Mouse (Mus musculus) midbrain, embryonic 15.5 days (tissue): ENCODE results near the gene Cab39. TPM values are rescaled to one million over a fixed set of nuclear protein-coding genes. Genes with fewer than 3 reads are reported as not detected.

Source experiments
- ATAC-seq: fragments of 200-750 bp; cut with Nextera tagmentation; replicated peaks from 2 replicates; pipeline ENCODE4 v1.8.0; 2017; ENCODE audit warnings: moderate TSS enrichment
- H3K27ac ChIP-seq: fragments of 300-500 bp; sonication (generic); 2 replicates; pipeline ENCODE4 v1.5.1; 2015; ENCODE audit warnings: mild to moderate bottlenecking, inconsistent platforms
- H3K27me3 ChIP-seq: fragments of 300-500 bp; sonication (generic); replicated peaks from 2 replicates; pipeline ENCODE4 v1.6.1; 2015; ENCODE audit warnings: inconsistent platforms
- H3K36me3 ChIP-seq: fragments of 300-500 bp; sonication (generic); replicated peaks from 2 replicates; pipeline ENCODE4 v1.6.1; 2015; ENCODE audit warnings: inconsistent platforms
- H3K4me1 ChIP-seq: fragments of 300-500 bp; sonication (generic); 2 replicates; pipeline ENCODE4 v1.6.1; 2015; ENCODE audit warnings: inconsistent platforms
- H3K4me2 ChIP-seq: fragments of 300-500 bp; sonication (generic); 2 replicates; pipeline ENCODE4 v1.6.1; 2015; ENCODE audit warnings: inconsistent platforms, mild to moderate bottlenecking, moderate library complexity
- H3K4me3 ChIP-seq: fragments of 300-500 bp; sonication (generic); 2 replicates; pipeline ENCODE4 v1.5.1; 2015; ENCODE audit warnings: mild to moderate bottlenecking, inconsistent platforms
- H3K9ac ChIP-seq: fragments of 300-500 bp; sonication (generic); 2 replicates; pipeline ENCODE4 v1.6.1; 2015; ENCODE audit warnings: mild to moderate bottlenecking, inconsistent platforms
- H3K9me3 ChIP-seq: fragments of 300-500 bp; sonication (generic); 2 replicates; pipeline ENCODE4 v1.6.1; 2016; ENCODE audit warnings: inconsistent platforms
- WGBS: fragments of 180-500 bp; shearing (Covaris S2); methylation state at CpG from one replicate; pipeline ENCODE4 v1.1.7; 2015; ENCODE audit warnings: mixed read lengths; 5-methylcytosine and 5-hydroxymethylcytosine counted together
- polyA plus RNA-seq: library from polyadenylated mRNA; unstranded; fragments of >200 nt; fragmentation: Nextera tagmentation; extraction: Ambion mirVana; gene quantifications from 2 replicates; pipeline ENCODE4 v1.2.1, GENCODE M21; 2015

Gene Cab39
- polyA plus RNA-seq, 1 experiment from 2014 or later: 53.1 TPM

DNA sequence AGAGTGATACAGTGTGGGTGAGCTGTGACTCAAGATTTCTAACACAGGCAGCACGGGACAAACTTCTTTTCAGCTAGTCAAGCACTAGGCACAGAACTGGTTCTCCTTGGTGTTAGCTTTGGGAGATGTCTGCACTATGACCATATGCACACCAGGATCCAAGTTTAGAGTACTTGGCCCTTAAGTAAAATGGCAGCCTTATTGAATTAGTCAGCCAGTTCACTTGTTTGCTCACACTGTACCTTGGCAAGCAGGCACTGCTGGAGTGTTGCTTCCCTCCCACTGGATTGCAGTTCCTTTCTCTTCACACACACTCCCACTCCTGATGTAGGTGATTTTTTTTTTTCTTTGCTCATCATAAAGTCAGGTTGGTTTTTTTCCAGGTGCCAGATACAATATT is 35.8 kb downstream of the Cab39 start:
- no peak overlapping the region for H3K4me3 ChIP-seq
- ATAC-seq: no peak
- H3K9me3 ChIP-seq: no peaks in the 10 kb centered on the region
- no peak overlapping the region for H3K27ac ChIP-seq
- WGBS: 89% methylated on average over 1 of the region's 1 CpGs
- no peaks in the 10 kb centered on the region for H3K27me3 ChIP-seq
- no peak overlapping the region for H3K4me2 ChIP-seq
- H3K36me3 ChIP-seq: no peaks in the 10 kb centered on the region
- no peak overlapping the region for H3K9ac ChIP-seq
- H3K4me1 ChIP-seq: no peaks in the 10 kb centered on the region

DNA sequence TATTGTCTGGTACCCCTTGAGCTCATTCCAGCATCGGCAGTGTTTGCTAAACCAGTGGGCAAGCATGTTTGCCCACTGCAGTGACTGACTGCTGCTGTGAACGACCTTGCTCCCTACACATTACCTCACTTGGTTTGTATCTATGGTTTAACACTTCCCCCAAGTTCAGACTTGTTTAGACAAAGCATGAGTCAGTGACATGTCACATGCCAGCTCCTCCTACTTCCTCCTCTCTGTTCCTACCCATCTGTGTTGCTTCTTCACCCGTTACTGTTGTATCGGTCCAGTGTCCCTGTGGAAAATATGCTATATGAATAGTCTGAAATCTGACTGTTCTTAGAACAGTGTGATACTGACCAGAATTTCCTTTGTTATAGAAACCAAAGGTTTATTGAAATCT is 44.8 kb downstream of the Cab39 start:
- 82% methylated on average over 4 of the region's 4 CpGs for WGBS
- H3K36me3 ChIP-seq: peaks cover 5% of the 10 kb centered on the region; the same call in 1 of the 2 replicates
- no peak overlapping the region for H3K27ac ChIP-seq
- no peak overlapping the region for H3K4me2 ChIP-seq
- ATAC-seq: no peak
- H3K4me1 ChIP-seq: no peaks in the 10 kb centered on the region
- no peaks in the 10 kb centered on the region for H3K27me3 ChIP-seq
- H3K9me3 ChIP-seq: no peaks in the 10 kb centered on the region
- no peak overlapping the region for H3K9ac ChIP-seq
- no peak overlapping the region for H3K4me3 ChIP-seq

DNA sequence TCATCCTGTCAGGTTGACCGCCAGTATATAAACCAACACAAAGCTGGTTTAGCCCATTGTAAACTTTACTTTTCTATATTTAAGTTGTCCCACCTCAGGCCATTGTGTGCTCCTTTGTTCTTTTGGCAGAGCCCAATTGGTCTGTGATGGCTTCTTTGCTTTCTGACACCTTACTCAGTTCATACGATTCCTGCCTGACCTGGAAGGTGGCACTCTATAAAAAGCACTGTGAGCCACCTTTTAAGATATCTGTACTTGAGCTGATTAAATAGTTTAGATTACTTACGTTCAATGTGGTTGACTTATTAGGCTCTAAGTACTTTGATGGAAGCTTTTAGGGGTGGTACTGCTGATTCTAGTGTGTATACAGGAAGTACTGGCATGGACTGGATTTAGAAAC is 46.1 kb downstream of the Cab39 start:
- no peak for ATAC-seq
- H3K9ac ChIP-seq: no peak overlapping the region

DNA sequence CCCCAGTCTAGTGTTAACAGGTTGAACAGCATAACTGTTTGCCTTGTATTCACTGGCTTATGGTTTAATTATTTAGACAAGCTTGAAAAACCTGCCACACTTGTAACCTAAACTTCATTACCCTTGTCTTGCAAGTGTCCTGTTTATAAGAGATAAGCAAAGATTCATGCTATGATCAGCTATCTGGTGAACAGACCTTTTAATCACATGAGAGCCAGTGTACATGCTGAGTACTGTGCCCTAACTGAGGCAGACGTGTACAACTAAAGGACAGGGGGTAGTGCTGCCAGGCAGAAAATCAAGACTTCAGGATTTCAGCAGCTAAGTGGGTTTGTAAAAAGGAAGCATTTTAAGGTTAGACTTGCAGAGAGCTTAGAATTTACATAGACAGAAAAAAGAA is 46.5 kb downstream of the Cab39 start:
- ATAC-seq: no peak
- WGBS: 70% methylated on average over 1 of the region's 1 CpGs
- Histone ChIP-seq H3K36me3 (peaks cover 11% of the 10 kb centered on the region; the same call in 1 of the 2 replicates), H3K4me3 (no peak overlapping the region), H3K4me2 (no peak overlapping the region), H3K4me1 (no peaks in the 10 kb centered on the region), H3K27ac (no peak overlapping the region), H3K27me3 (no peaks in the 10 kb centered on the region), H3K9me3 (no peaks in the 10 kb centered on the region), H3K9ac (no peak overlapping the region)

More for the DNA sequence above, 46.1 kb downstream of the Cab39 start:
- Histone ChIP-seq H3K27ac (no peak overlapping the region), H3K4me2 (no peak overlapping the region), H3K27me3 (no peaks in the 10 kb centered on the region), H3K36me3 (peaks cover 11% of the 10 kb centered on the region; the same call in 1 of the 2 replicates), H3K4me3 (no peak overlapping the region), H3K9me3 (no peaks in the 10 kb centered on the region), H3K4me1 (no peaks in the 10 kb centered on the region)
- WGBS: 86% methylated on average over 3 of the region's 3 CpGs

DNA sequence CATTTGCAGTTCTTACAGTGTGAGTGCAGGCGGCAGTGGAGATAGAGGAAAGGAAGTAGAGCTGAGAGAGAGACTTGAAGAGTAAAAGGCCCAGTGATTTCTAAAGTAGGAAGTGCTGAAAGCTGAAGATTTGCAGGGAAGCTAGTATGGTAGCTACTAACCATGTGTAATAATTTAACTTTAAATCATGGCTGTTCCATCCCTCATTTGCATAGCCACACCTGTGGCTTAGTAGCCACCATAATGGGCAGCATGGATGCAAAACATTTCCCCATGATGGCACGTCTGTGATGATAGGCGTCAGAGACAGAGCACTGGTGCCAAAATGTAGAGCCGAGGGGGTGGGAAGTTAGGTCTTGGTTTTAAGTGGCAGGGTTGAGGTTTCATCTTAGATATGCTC is 47.2 kb downstream of the Cab39 start:
- Histone ChIP-seq H3K4me1 (no peaks in the 10 kb centered on the region), H3K9me3 (no peaks in the 10 kb centered on the region), H3K27me3 (no peaks in the 10 kb centered on the region), H3K4me2 (no peak overlapping the region), H3K36me3 (peaks cover 11% of the 10 kb centered on the region; the same call in 1 of the 2 replicates), H3K4me3 (no peak overlapping the region), H3K27ac (no peak overlapping the region), H3K9ac (no peak overlapping the region)
- no peak for ATAC-seq
- 89% methylated on average over 4 of the region's 4 CpGs for WGBS

DNA sequence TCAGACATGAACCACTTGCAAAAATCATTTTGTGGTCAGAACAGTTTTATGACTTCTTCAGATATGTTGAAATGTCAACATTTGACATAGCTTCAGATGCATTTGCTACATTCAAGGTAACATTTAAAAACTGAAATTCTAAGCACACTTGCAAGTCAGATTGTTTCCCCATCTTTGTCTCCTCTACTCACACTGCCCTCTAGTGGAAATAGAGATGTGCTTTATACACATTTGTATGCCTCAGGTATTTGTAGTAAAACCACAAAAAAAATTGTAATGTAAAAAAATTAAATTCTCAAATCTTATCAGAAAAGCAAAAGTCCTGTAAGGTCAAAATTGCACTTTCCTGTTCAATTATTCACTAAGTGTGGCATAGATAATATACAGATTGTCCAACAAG is 49.0 kb downstream of the Cab39 start:
- ATAC-seq: no peak
- Histone ChIP-seq H3K4me3 (no peak overlapping the region), H3K9me3 (no peaks in the 10 kb centered on the region), H3K27me3 (no peaks in the 10 kb centered on the region), H3K9ac (no peak overlapping the region), H3K4me1 (no peaks in the 10 kb centered on the region), H3K27ac (no peak overlapping the region), H3K36me3 (peaks cover 14% of the 10 kb centered on the region; the same call in 1 of the 2 replicates), H3K4me2 (no peak overlapping the region)

DNA sequence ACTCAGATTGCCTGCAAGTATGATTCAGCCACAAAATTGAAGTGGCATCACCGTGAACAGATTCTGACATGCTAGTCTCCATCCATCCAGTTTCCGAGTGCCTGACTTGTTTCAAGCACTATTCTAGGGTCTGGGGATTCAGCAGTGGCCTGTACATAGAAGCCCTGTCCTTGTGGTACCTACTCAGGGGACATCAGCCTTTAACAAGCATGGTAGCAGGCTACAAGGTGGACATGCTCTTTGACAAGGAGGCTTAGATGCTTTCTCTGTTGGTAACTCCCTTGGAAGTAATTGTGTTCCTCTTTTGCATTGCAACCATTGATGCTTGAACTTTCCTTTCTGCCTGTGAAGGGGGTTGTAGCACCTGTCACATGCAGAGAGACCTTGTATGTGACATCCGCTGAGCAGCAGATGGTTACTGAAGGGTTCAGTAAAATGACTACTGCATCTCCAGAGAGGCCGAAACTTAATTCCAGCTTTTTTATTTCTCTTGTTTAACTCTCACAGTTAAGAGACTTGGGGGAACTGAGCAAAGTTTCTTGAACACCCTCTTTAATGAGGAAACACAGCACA is 50.1 kb downstream of the Cab39 start:
- no peaks in the 10 kb centered on the region for H3K4me1 ChIP-seq
- no peaks in the 10 kb centered on the region for H3K9me3 ChIP-seq
- WGBS: 94% methylated on average over 4 of the region's 4 CpGs
- H3K27ac ChIP-seq: no peak overlapping the region
- no peaks in the 10 kb centered on the region for H3K27me3 ChIP-seq
- no peak for ATAC-seq
- no peak overlapping the region for H3K9ac ChIP-seq
- H3K4me3 ChIP-seq: no peak overlapping the region
- H3K36me3 ChIP-seq: peaks cover 20% of the 10 kb centered on the region; the same call in 1 of the 2 replicates
- H3K4me2 ChIP-seq: no peak overlapping the region

DNA sequence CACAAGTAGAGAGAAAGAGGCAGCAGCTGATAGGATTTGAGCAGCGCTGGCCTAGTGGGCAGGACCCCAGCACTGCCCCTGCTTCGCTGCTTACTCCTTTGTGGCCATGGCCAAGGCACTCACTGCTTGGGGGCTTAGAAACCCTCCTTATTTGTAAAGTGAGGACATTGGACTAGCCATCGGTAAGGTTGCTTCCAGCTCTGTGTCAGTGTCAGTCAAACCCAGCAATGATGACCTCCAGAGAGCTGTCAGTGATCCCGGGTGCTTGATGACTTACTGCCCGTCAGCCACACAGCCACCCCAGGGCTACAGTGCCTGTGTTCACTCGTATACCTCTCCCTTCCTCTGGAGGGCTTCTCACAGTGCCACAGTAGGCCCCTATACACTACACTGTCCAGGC is 51.7 kb downstream of the Cab39 start:
- Histone ChIP-seq H3K27me3 (no peaks in the 10 kb centered on the region), H3K27ac (no peak overlapping the region), H3K9me3 (no peaks in the 10 kb centered on the region), H3K4me3 (no peak overlapping the region), H3K4me1 (no peaks in the 10 kb centered on the region), H3K4me2 (no peak overlapping the region), H3K36me3 (peaks cover 28% of the 10 kb centered on the region; the same call in 1 of the 2 replicates), H3K9ac (no peak overlapping the region)
- 85% methylated on average over 6 of the region's 6 CpGs for WGBS
- 0 out of 2 replicates have a peak, but pooled peaks have one; percentile 51 for ATAC-seq

DNA sequence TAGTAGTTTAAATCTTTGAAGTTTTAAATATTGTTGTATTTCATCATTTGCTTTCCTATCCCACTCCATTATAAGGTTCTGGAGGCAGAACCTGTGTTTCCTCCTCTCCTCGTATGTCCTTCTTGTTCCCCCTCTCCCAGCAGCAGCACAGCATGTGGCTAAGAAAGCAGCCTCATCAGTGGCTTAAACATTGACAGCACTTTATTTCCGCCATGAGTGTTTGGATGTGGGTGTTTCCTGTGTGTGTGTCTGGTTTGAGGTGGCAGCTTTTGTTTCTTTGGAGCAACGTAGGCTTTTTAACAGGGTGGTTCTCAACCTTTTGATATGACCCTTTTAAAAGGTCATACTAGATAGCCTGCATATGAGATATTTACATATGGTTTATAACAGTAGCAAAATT is 52.2 kb downstream of the Cab39 start:
- 87% methylated on average over 3 of the region's 3 CpGs for WGBS
- no peak for ATAC-seq
- H3K9ac ChIP-seq: no peak overlapping the region
- no peak overlapping the region for H3K4me2 ChIP-seq
- no peak overlapping the region for H3K4me3 ChIP-seq
- no peak overlapping the region for H3K27ac ChIP-seq
- H3K27me3 ChIP-seq: no peaks in the 10 kb centered on the region
- H3K36me3 ChIP-seq: peaks cover 28% of the 10 kb centered on the region; the same call in 1 of the 2 replicates
- no peaks in the 10 kb centered on the region for H3K9me3 ChIP-seq
- H3K4me1 ChIP-seq: no peaks in the 10 kb centered on the region

DNA sequence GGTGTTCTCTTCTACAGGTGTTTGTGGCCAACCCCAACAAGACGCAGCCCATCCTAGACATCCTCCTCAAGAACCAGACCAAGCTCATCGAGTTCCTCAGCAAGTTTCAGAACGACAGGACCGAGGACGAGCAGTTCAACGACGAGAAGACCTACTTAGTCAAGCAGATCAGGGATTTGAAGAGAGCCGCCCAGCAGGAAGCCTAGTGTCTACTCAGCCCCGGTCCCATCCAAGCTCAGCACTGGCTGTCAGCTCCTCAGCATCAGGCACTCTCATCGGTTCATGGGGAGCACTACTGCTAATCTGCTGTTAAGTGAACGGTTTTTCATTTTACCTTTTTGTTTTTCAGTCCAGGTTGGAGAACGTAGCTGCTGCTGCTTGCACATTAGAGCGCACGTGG is 55.8 kb downstream of the Cab39 start:
- Histone ChIP-seq H3K36me3 (peaks cover 17% of the 10 kb centered on the region; the same call in 1 of the 2 replicates), H3K9ac (no peak overlapping the region), H3K9me3 (no peaks in the 10 kb centered on the region), H3K4me3 (no peak overlapping the region), H3K4me1 (no peaks in the 10 kb centered on the region), H3K4me2 (no peak overlapping the region), H3K27me3 (no peaks in the 10 kb centered on the region), H3K27ac (no peak overlapping the region)
- no peak for ATAC-seq
- WGBS: 90% methylated on average over 14 of the region's 14 CpGs

DNA sequence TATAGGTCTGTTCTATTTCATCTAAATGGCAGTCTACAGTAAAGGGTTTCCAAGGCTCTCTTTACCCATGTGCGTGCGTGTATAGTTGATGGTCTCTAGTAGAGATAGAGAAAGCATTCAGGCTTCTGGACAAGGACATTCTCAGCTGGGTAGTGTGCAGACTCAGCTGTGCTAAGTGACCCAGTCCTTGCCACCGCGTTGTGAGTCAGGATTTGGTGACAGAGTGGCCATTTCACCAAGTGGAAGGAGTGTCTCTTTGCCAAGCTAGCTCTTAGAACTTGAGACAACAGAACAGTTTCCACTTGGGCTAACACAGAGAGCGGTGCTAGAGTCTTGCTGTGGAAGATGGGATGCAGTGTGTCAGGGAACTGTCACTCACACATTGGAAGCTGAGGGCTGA is 57.6 kb downstream of the Cab39 start:
- WGBS: 93% methylated on average over 5 of the region's 5 CpGs
- no peak for ATAC-seq

DNA sequence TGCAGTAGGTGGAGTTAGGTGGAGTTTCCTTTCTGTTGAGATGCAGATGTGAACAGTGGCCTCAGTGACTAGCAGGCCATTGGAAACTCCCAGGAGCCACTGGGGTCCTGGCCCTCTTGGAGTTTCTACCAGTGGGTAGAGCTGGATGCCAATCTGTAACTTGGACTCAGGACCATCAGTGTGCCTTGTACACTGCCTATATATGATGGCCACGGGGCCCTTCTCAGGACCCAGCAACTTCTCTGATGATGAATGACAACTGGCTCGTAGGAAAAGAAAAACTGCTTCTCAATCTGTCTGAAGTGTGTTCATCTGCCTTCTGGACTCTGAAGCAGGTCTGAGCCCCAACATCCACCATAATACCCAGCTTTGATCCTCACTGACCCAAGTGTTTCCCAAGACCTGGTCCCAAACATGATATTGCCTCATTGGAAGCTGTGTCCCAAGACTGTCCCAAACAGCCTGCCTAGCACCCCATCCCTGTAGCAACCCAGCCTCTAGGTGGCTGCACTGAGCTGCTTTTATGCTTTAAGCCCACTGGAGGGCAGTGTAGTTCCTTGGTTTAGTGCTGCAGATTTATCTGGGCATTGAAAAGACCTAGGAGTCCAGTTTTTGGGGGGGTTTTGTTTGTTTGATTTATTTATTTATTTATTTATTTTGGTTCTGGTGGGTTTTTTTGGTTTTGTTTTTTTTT is 59.9 kb downstream of the Cab39 start:
- ATAC-seq: peak; percentile 69
- no peaks in the 10 kb centered on the region for H3K4me1 ChIP-seq
- 81% methylated on average over 2 of the region's 2 CpGs for WGBS
- H3K9ac ChIP-seq: no peak overlapping the region
- H3K4me3 ChIP-seq: no peak overlapping the region
- H3K36me3 ChIP-seq: peaks cover 8% of the 10 kb centered on the region; the same call in 1 of the 2 replicates
- H3K27ac ChIP-seq: no peak overlapping the region
- no peaks in the 10 kb centered on the region for H3K9me3 ChIP-seq
- no peak overlapping the region for H3K4me2 ChIP-seq
- H3K27me3 ChIP-seq: no peaks in the 10 kb centered on the region

More for the DNA sequence above, 57.6 kb downstream of the Cab39 start:
- no peaks in the 10 kb centered on the region for H3K9me3 ChIP-seq
- no peak overlapping the region for H3K9ac ChIP-seq
- no peaks in the 10 kb centered on the region for H3K27me3 ChIP-seq
- H3K4me1 ChIP-seq: no peaks in the 10 kb centered on the region
- H3K27ac ChIP-seq: no peak overlapping the region
- H3K4me3 ChIP-seq: no peak overlapping the region
- no peak overlapping the region for H3K4me2 ChIP-seq
- peaks cover 17% of the 10 kb centered on the region; the same call in 1 of the 2 replicates for H3K36me3 ChIP-seq

DNA sequence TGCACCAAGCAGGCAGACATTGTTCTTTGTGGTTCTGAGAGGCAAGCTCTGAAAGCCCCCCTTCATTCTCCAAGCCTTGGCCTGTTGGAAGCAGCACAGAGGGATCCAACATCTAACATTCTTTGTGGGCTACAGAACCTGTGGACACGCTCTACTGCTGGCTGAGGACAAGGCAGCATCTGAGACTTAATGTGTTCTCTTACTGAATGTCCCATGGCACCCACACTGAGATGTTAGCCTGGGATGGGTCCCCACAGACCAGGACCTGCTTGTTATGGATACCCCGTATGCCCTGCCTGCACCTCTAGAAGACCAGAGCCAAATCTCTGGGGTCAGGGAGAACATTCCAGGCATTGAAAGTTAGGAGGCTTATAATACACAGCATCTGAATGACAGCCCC is 60.6 kb downstream of the Cab39 start:
- no peak for ATAC-seq

More for the DNA sequence above, 60.6 kb downstream of the Cab39 start:
- Histone ChIP-seq H3K36me3 (peaks cover 7% of the 10 kb centered on the region; the same call in 1 of the 2 replicates), H3K27me3 (no peaks in the 10 kb centered on the region), H3K4me2 (no peak overlapping the region), H3K27ac (no peak overlapping the region), H3K4me3 (no peak overlapping the region), H3K9me3 (no peaks in the 10 kb centered on the region), H3K9ac (no peak overlapping the region), H3K4me1 (no peaks in the 10 kb centered on the region)
- WGBS: 89% methylated on average over 2 of the region's 2 CpGs
